Mouse (Mus musculus): Measurements from ENCODE around the gene Slc47a2. TPM values are rescaled to one million over a fixed set of nuclear protein-coding genes. Genes with fewer than 3 reads are reported as not detected.

The Slc47a2 gene
- polyA plus RNA-seq, 1 experiment from 2014 or later, result not detected

DNA sequence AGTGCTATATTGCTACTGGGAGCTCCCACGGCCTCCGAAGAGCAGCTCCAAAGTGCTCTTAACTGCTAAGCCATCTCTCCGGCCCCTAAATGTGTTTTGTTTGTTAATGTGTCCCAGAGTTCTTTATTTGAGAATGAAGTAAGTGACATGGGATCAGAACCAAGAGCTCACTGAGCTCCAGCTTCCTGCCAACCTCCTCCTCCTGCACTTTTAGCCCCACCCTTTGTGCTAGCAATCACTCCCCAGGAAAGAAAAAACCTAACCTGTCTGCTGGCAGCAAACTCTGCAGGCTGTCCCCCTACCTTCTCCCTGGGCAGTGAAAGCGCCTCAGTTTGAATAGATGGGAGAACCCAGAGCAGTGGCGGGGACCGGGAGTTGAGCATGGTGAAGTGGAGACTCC lies 13.5 kb upstream of the Slc47a2 start:
- no peak overlapping the region for H3K27ac ChIP-seq
- WGBS (ENCODE audit: missing documents), result 89% methylated on average over 6 of the region's 6 CpGs
- H3K36me3 ChIP-seq (ENCODE audit: inconsistent target), result no peaks in the 10 kb centered on the region
- H3K4me3 ChIP-seq (ENCODE audit: inconsistent target), result no peak overlapping the region
- no peaks in the 10 kb centered on the region for H3K79me2 ChIP-seq (ENCODE audit: inconsistent target)

DNA sequence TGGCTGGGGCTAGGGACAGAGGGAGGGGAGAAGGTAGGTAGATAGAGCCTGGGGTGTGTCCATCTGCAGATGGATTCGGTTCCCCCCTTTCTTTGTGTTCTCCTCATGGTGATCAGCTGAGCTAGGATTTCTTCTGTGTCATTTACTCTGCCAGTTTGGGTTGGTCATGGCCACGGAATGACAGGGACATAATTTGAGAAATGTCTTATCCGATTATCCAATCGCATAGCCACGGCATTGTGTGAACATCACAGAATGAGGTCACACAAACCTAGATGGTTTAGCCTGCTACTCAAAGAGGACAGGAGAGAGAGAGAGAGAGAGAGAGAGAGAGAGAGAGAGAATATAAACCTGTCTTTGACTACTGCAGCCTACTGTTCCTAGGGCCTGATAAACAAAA lies 12.7 kb upstream of the Slc47a2 start:
- H3K79me2 ChIP-seq (ENCODE audit: inconsistent target), result no peaks in the 10 kb centered on the region
- no peak overlapping the region for H3K27ac ChIP-seq
- no peak overlapping the region for H3K4me3 ChIP-seq (ENCODE audit: inconsistent target)
- 89% methylated on average over 5 of the region's 5 CpGs for WGBS (ENCODE audit: missing documents)
- no peaks in the 10 kb centered on the region for H3K36me3 ChIP-seq (ENCODE audit: inconsistent target)

GRCm38 (mm10) chr11:61354346-61354745 lies 11.7 kb upstream of the Slc47a2 start:
- H3K4me3 ChIP-seq (ENCODE audit: inconsistent target), result no peak overlapping the region
- 92% methylated on average over 6 of the region's 6 CpGs for WGBS (ENCODE audit: missing documents)
- no peak overlapping the region for H3K27ac ChIP-seq
- H3K36me3 ChIP-seq (ENCODE audit: inconsistent target), result no peaks in the 10 kb centered on the region
- H3K79me2 ChIP-seq (ENCODE audit: inconsistent target), result no peaks in the 10 kb centered on the region

GRCm38 (mm10) chr11:61353038-61353437 lies 10.4 kb upstream of the Slc47a2 start:
- WGBS (ENCODE audit: missing documents), result 82% methylated on average over 2 of the region's 2 CpGs
- Histone ChIP-seq H3K36me3 (ENCODE audit: inconsistent target) (no peaks in the 10 kb centered on the region), H3K27ac (no peak overlapping the region), H3K4me3 (ENCODE audit: inconsistent target) (no peak overlapping the region), H3K79me2 (ENCODE audit: inconsistent target) (no peaks in the 10 kb centered on the region)

- Histone ChIP-seq H3K4me3 (ENCODE audit: inconsistent target) (no peak overlapping the region), H3K27ac (no peak overlapping the region), H3K79me2 (ENCODE audit: inconsistent target) (no peaks in the 10 kb centered on the region), H3K36me3 (ENCODE audit: inconsistent target) (no peaks in the 10 kb centered on the region)
- 64% methylated on average over 9 of the region's 9 CpGs for WGBS (ENCODE audit: missing documents)
These were observed 9.5 kb upstream of the Slc47a2 start for GRCm38 (mm10) chr11:61352138-61352651.

GRCm38 (mm10) chr11:61349337-61349736 lies 6.7 kb upstream of the Slc47a2 start:
- no peak overlapping the region for H3K4me3 ChIP-seq (ENCODE audit: inconsistent target)
- 2% methylated on average over 8 of the region's 8 CpGs for WGBS (ENCODE audit: missing documents)
- H3K27ac ChIP-seq, result no peak overlapping the region
- no peaks in the 10 kb centered on the region for H3K79me2 ChIP-seq (ENCODE audit: inconsistent target)
- H3K36me3 ChIP-seq (ENCODE audit: inconsistent target), result no peaks in the 10 kb centered on the region

GRCm38 (mm10) chr11:61346133-61346532 lies 3.5 kb upstream of the Slc47a2 start:
- Histone ChIP-seq H3K79me2 (ENCODE audit: inconsistent target) (no peaks in the 10 kb centered on the region), H3K4me3 (ENCODE audit: inconsistent target) (no peak overlapping the region), H3K27ac (no peak overlapping the region), H3K36me3 (ENCODE audit: inconsistent target) (no peaks in the 10 kb centered on the region)
- WGBS (ENCODE audit: missing documents), result 77% methylated on average over 8 of the region's 8 CpGs

GRCm38 (mm10) chr11:61341971-61342370 lies 689 bp downstream of the Slc47a2 start:
- 31% methylated on average over 10 of the region's 10 CpGs for WGBS (ENCODE audit: missing documents)
- H3K79me2 ChIP-seq (ENCODE audit: inconsistent target), result no peaks in the 10 kb centered on the region
- H3K4me3 ChIP-seq (ENCODE audit: inconsistent target), result no peak overlapping the region
- H3K36me3 ChIP-seq (ENCODE audit: inconsistent target), result no peaks in the 10 kb centered on the region
- H3K27ac ChIP-seq, result no peak overlapping the region

DNA sequence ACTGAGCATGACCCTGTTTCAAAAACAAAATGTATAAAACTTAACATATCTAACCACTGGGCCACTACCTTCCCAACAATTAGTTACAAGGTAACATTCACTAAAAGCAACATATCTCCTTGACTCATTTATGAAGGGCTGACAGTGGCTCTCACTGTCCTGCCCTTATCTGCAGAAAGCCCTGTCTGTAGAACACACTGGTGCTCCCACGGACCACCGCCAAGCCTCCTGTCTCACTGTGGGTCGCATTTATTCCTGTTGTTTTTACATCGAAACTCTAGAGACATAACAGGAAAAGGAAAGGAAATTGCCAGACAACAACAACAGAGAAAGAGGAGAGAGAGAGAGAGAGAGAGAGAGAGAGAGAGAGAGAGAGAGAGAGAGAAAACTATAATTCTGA lies 1.4 kb downstream of the Slc47a2 start:
- Histone ChIP-seq H3K27ac (no peak overlapping the region), H3K4me3 (ENCODE audit: inconsistent target) (no peak overlapping the region), H3K79me2 (ENCODE audit: inconsistent target) (no peaks in the 10 kb centered on the region), H3K36me3 (ENCODE audit: inconsistent target) (no peaks in the 10 kb centered on the region)
- WGBS (ENCODE audit: missing documents), result 91% methylated on average over 4 of the region's 4 CpGs

DNA sequence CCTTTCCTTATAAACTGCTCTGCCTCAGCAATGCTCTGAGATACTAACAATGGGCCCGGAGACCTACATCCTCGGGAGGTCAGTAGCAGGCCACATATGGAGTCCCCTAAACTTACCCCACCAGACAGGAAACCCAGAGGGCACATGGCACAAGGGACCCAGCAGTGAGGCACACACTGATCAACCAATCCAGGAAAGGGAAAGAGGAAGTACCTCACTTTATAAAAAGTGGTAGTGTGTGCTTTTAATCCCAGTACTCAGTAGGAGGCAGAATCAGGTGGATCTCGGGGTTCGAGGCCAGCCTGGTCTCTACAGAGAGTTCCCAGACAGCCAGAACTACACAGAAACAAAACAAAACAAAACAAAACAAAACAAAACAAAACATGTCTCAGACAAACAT lies 2.3 kb downstream of the Slc47a2 start:
- Histone ChIP-seq H3K4me3 (ENCODE audit: inconsistent target) (no peak overlapping the region), H3K27ac (no peak overlapping the region), H3K36me3 (ENCODE audit: inconsistent target) (no peaks in the 10 kb centered on the region), H3K79me2 (ENCODE audit: inconsistent target) (no peaks in the 10 kb centered on the region)
- 49% methylated on average over 4 of the region's 4 CpGs for WGBS (ENCODE audit: missing documents)

GRCm38 (mm10) chr11:61337586-61337985 lies 5.1 kb downstream of the Slc47a2 start:
- Histone ChIP-seq H3K79me2 (ENCODE audit: inconsistent target) (no peaks in the 10 kb centered on the region), H3K27ac (no peak overlapping the region), H3K4me3 (ENCODE audit: inconsistent target) (no peak overlapping the region), H3K36me3 (ENCODE audit: inconsistent target) (no peaks in the 10 kb centered on the region)
- 90% methylated on average over 10 of the region's 10 CpGs for WGBS (ENCODE audit: missing documents)

DNA sequence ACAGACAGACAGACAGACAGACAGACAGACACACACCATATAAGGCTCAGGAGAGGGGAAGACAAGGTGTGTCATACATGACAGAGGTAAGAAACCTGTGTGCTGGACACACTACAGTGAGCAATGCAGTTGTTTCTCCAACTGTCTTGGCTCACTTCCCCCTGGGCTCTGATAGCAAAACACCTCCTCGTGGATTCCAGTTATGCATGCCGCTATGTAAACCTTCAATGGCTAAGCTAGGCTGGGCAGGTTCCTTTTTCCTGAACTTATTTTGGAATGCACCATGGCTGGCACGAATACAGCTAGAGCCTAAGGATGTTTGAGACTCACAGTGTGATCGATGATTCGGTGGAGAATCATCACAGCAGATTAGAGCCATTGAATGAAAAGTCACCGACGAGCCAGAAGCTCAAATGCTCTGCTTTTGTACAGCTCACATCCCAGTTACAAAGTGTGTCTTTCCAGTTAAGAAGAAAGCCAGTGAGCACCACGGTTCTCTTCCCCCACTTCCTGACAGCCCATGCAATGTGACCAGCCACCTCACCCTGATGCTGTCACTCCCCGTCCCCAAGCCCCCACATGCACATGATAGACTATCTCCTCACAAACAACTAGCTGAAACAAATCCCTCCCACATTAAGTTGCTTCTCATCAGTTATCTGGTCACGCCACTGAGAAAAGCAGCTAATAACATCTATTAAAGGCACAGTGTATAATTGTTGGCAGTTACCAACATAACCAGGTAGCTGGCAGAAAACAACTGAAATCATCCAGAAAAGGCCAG lies 21.6 kb downstream of the Slc47a2 start:
- WGBS (ENCODE audit: missing documents), result 76% methylated on average over 10 of the region's 10 CpGs
- H3K27ac ChIP-seq, result no peak overlapping the region
- H3K79me2 ChIP-seq (ENCODE audit: inconsistent target), result no peaks in the 10 kb centered on the region
- H3K36me3 ChIP-seq (ENCODE audit: inconsistent target), result no peaks in the 10 kb centered on the region
- H3K4me3 ChIP-seq (ENCODE audit: inconsistent target), result no peak overlapping the region

- H3K27ac ChIP-seq, result no peak overlapping the region
- 79% methylated on average over 3 of the region's 3 CpGs for WGBS (ENCODE audit: missing documents)
- H3K36me3 ChIP-seq (ENCODE audit: inconsistent target), result no peaks in the 10 kb centered on the region
- no peaks in the 10 kb centered on the region for H3K79me2 ChIP-seq (ENCODE audit: inconsistent target)
- no peak overlapping the region for H3K4me3 ChIP-seq (ENCODE audit: inconsistent target)
These were observed 22.6 kb downstream of the Slc47a2 start for GRCm38 (mm10) chr11:61319923-61320567.

DNA sequence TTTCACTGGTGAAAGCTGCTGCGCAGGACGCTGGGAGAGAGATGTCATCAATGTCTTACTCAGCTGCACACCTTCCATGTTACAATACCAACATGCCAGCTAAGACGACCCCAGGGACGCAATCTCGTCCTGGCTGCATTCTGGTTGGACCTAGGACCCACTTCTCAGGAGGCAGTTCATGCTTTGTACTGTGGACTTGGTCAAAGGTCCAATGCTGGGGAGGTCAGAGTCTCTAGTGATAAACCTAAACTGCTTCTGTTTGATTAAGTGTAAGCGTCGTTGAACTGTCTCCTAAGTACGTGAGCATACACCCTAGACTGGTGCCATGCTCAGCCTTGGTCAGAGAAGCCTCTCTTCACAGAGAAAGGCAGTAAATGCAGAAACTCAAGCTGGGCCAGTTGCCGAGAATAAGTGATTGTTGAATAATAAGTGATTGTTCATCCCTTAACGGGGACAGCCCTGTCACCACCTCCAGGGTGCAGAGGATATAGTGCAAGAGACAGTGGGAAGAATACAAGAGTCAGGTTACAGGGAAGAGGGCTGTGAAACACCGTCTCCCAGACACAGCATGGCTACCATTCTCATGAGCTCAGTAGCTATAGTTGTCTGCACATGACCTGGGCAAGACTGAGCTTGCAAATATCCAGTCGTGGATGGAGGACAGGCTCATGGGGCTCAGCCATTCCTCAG lies 23.3 kb downstream of the Slc47a2 start:
- Histone ChIP-seq H3K4me3 (ENCODE audit: inconsistent target) (no peak overlapping the region), H3K79me2 (ENCODE audit: inconsistent target) (no peaks in the 10 kb centered on the region), H3K36me3 (ENCODE audit: inconsistent target) (no peaks in the 10 kb centered on the region), H3K27ac (no peak overlapping the region)
- 68% methylated on average over 12 of the region's 12 CpGs for WGBS (ENCODE audit: missing documents)

DNA sequence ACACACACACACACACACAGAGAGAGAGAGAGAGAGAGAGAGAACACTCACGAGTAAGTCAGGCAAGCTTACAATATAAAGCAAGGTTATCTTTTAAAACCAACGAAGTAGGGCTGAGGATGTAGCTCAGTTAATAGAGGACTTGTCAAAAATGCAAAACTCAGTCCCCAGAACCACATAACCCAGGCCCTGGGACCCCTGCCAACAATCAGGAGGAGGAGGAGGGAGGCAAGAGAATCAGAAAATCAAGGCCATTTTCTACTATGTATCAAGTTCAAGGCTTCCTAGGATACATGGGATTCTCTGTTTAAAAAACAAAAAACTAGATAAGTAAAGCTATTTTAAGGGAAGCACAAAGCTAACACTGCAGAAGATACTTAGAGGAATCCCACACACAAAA lies 25.8 kb downstream of the Slc47a2 start:
- 56% methylated on average over 2 of the region's 2 CpGs for WGBS (ENCODE audit: missing documents)
- Histone ChIP-seq H3K4me3 (ENCODE audit: inconsistent target) (no peak overlapping the region), H3K27ac (no peak overlapping the region), H3K36me3 (ENCODE audit: inconsistent target) (no peaks in the 10 kb centered on the region), H3K79me2 (ENCODE audit: inconsistent target) (no peaks in the 10 kb centered on the region)
